Mouse (Mus musculus) layer of hippocampus, adult 9-11 months (tissue): Measurements from ENCODE around the gene 1700016D06Rik.

Experiments used
- DNase-seq: peaks from one replicate; pipeline ENCODE4 v3.0.0; 2022

The 1700016D06Rik gene

GRCm38 (mm10) chr8:11701033-11701362 is at the start of gene 1700016D06Rik:
TSS of gene 1700016D06Rik (minus strand) at chr8:11701063.
- DNase-seq = no peak

GRCm38 (mm10) chr8:11749472-11749871 is 48.6 kb upstream of the 1700016D06Rik start:
- DNase-seq = no peak

GRCm38 (mm10) chr8:11746850-11747600 is 46.2 kb upstream of the 1700016D06Rik start:
- DNase-seq = no peak

GRCm38 (mm10) chr8:11743580-11743979 is 42.7 kb upstream of the 1700016D06Rik start:
- no peak for DNase-seq

GRCm38 (mm10) chr8:11740857-11741256 is 40.0 kb upstream of the 1700016D06Rik start:
- no peak for DNase-seq

GRCm38 (mm10) chr8:11739082-11739481 is 38.2 kb upstream of the 1700016D06Rik start:
- no peak for DNase-seq

- DNase-seq = no peak
These were observed 36.2 kb upstream of the 1700016D06Rik start for GRCm38 (mm10) chr8:11737096-11737495.

- no peak for DNase-seq
These were observed 34.9 kb upstream of the 1700016D06Rik start for GRCm38 (mm10) chr8:11735672-11736235.

- DNase-seq = no peak
These were observed 29.5 kb upstream of the 1700016D06Rik start for GRCm38 (mm10) chr8:11730271-11730940.

GRCm38 (mm10) chr8:11728482-11729295 is 27.8 kb upstream of the 1700016D06Rik start:
- DNase-seq = no peak

- DNase-seq = peak; percentile 89
These were observed 27.0 kb upstream of the 1700016D06Rik start, which contains the start of gene Arhgef7 for GRCm38 (mm10) chr8:11727651-11728481. TSS of gene Arhgef7 (plus strand) at chr8:11727721.

- DNase-seq = peak; percentile 14
These were observed 26.4 kb upstream of the 1700016D06Rik start for GRCm38 (mm10) chr8:11727273-11727650.

- DNase-seq = no peak
These were observed 16.3 kb upstream of the 1700016D06Rik start for GRCm38 (mm10) chr8:11717194-11717593.

GRCm38 (mm10) chr8:11712244-11712643 is 11.4 kb upstream of the 1700016D06Rik start:
- DNase-seq = no peak

- no peak for DNase-seq
These were observed 9.6 kb upstream of the 1700016D06Rik start for GRCm38 (mm10) chr8:11710415-11710814.

- DNase-seq = no peak
These were observed 8.7 kb upstream of the 1700016D06Rik start for GRCm38 (mm10) chr8:11709542-11709941.

- DNase-seq = no peak
These were observed 8.0 kb upstream of the 1700016D06Rik start for GRCm38 (mm10) chr8:11708815-11709214.

- DNase-seq = no peak
These were observed 6.8 kb upstream of the 1700016D06Rik start for GRCm38 (mm10) chr8:11707701-11708100.

- DNase-seq = peak; percentile 48
These were observed 5.0 kb upstream of the 1700016D06Rik start for GRCm38 (mm10) chr8:11705818-11706217.

- no peak for DNase-seq
These were observed 4.0 kb upstream of the 1700016D06Rik start for GRCm38 (mm10) chr8:11704716-11705420.

GRCm38 (mm10) chr8:11703789-11704188 is 2.9 kb upstream of the 1700016D06Rik start:
- DNase-seq = no peak

GRCm38 (mm10) chr8:11701428-11701827 is 565 bp upstream of the 1700016D06Rik start:
- DNase-seq = no peak
